Mouse (Mus musculus) brain, embryonic 14.5 days (tissue): ENCODE results near the gene Cstf2t.

Experiments
- CTCF ChIP-seq: fragments of 200-500 bp; IDR thresholded peaks from 2 replicates; pipeline ENCODE4 v1.5.1; 2012; ENCODE audit warnings: inconsistent platforms, mild to moderate bottlenecking, moderate library complexity, borderline replicate concordance; ENCODE audit not compliant: insufficient read depth, insufficient read length; ENCODE audit errors: extremely low read depth
- POLR2A ChIP-seq: fragments of 200-500 bp; IDR thresholded peaks from 2 replicates; pipeline ENCODE4 v1.6.1; 2012; ENCODE audit warnings: mild to moderate bottlenecking, inconsistent platforms, borderline replicate concordance; ENCODE audit not compliant: poor library complexity, insufficient read depth, insufficient read length, severe bottlenecking; ENCODE audit errors: extremely low read depth

GRCm38 (mm10) chr19:31114690-31115089, 32.1 kb downstream of the Cstf2t start:
- TF ChIP-seq CTCF: no peak
- no peak for TF ChIP-seq POLR2A
